Mouse (Mus musculus) urinary bladder, adult 2 months (tissue): ENCODE results near the gene Fbxo9. TPM values are rescaled to one million over a fixed set of nuclear protein-coding genes. Genes with fewer than 3 reads are reported as not detected.
"Not testable (repeated sequence)": the region's sequence is repeated elsewhere in the genome, so short reads cannot be mapped to it uniquely, and the experiment has no call there.

ENCODE experiments used
- DNase-seq: peaks from one replicate; pipeline ENCODE4 v3.0.0; 2022; ENCODE audit warnings: low spot score
- polyA plus RNA-seq: library from polyadenylated mRNA; depleted of rRNA; stranded (reverse); fragments of >200 nt; gene quantifications from 2 replicates; pipeline ENCODE4 v1.2.3, GENCODE M21; 2012; rRNA removed

The Fbxo9 gene
- polyA plus RNA-seq: 80.0 and 81.1 TPM in 2 replicates

- no peak for DNase-seq
Observed at GRCm38 (mm10) chr9:78108796-78109239, at the start of gene Fbxo9, which contains the start of gene Ick. Gene Fbxo9, minus strand, starts transcription at chr9:78109065. Gene Ick, plus strand, starts transcription at chr9:78109192.

- DNase-seq: no peak
Observed at GRCm38 (mm10) chr9:78157221-78157620, 48.4 kb upstream of the Fbxo9 start.

GRCm38 (mm10) chr9:78154211-78154977, 45.5 kb upstream of the Fbxo9 start:
- no peak for DNase-seq

GRCm38 (mm10) chr9:78149770-78150169, 40.9 kb upstream of the Fbxo9 start:
- not testable (repeated sequence) for DNase-seq

GRCm38 (mm10) chr9:78148149-78148548, 39.3 kb upstream of the Fbxo9 start:
- DNase-seq: no peak

GRCm38 (mm10) chr9:78146627-78147026, 37.8 kb upstream of the Fbxo9 start:
- no peak for DNase-seq

- DNase-seq: no peak
Observed at GRCm38 (mm10) chr9:78146099-78146498, 37.2 kb upstream of the Fbxo9 start.

GRCm38 (mm10) chr9:78139463-78139862, 30.6 kb upstream of the Fbxo9 start:
- no peak for DNase-seq

- no peak for DNase-seq
Observed at GRCm38 (mm10) chr9:78138044-78138676, 29.3 kb upstream of the Fbxo9 start.

- no peak for DNase-seq
Observed at GRCm38 (mm10) chr9:78135658-78136057, 26.8 kb upstream of the Fbxo9 start.

- DNase-seq: no peak
Observed at GRCm38 (mm10) chr9:78126643-78127042, 17.8 kb upstream of the Fbxo9 start.

- DNase-seq: no peak
Observed at GRCm38 (mm10) chr9:78126007-78126406, 17.1 kb upstream of the Fbxo9 start.

GRCm38 (mm10) chr9:78124297-78124696, 15.4 kb upstream of the Fbxo9 start:
- no peak for DNase-seq

- no peak for DNase-seq
Observed at GRCm38 (mm10) chr9:78122939-78123712, 14.3 kb upstream of the Fbxo9 start.

- DNase-seq: no peak
Observed at GRCm38 (mm10) chr9:78121985-78122384, 13.1 kb upstream of the Fbxo9 start.

GRCm38 (mm10) chr9:78121358-78121757, 12.5 kb upstream of the Fbxo9 start:
- no peak for DNase-seq

GRCm38 (mm10) chr9:78117690-78118089, 8.8 kb upstream of the Fbxo9 start:
- no peak for DNase-seq

- DNase-seq: no peak
Observed at GRCm38 (mm10) chr9:78115746-78116145, 6.9 kb upstream of the Fbxo9 start.

- DNase-seq: no peak
Observed at GRCm38 (mm10) chr9:78113538-78113885, 4.6 kb upstream of the Fbxo9 start.

- DNase-seq: peak; percentile 84
Observed at GRCm38 (mm10) chr9:78112770-78113537, 4.1 kb upstream of the Fbxo9 start.

GRCm38 (mm10) chr9:78111456-78111855, 2.6 kb upstream of the Fbxo9 start:
- DNase-seq: no peak

- no peak for DNase-seq
Observed at GRCm38 (mm10) chr9:78109656-78110055, 791 bp upstream of the Fbxo9 start.
